Mouse (Mus musculus): ENCODE results near the gene Cubn. TPM values are rescaled to one million over a fixed set of nuclear protein-coding genes. Genes with fewer than 3 reads are reported as not detected.

Gene Cubn
- polyA plus RNA-seq, 1 experiment from 2014 or later = 8.5 TPM

DNA sequence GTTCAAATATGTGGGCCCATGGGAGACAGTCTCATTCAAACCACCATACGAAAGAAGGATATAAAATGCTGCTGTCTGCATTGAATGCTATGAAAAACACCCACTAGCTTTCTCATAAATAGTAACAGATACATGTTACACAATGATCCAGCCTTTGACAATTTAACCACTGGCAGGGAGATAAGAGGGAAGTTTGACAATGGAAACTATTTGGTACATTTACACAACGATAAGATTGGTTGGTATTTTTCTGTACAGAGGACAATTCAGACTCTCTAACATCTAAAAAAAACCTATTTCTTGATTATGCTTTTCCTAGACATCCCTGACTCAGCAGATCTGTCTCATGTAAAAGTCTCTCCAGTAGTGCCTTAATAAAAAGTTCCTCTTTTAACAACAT lies 4.5 kb upstream of the Cubn start:
- Histone ChIP-seq H3K4me3 (ENCODE audit: low read length) (no peak overlapping the region), H3K9ac (ENCODE audit: low read depth, low read length) (no peak overlapping the region), H3K4me1 (ENCODE audit: control insufficient read depth, insufficient read depth, low read length) (peaks cover 3% of the 10 kb centered on the region), H3K27me3 (replicated peaks; ENCODE audit: control insufficient read depth, insufficient read depth, low read length) (no peaks in the 10 kb centered on the region), H3K27ac (ENCODE audit: low read length) (no peak overlapping the region), H3K4me2 (ENCODE audit: low read depth, low read length) (no peak overlapping the region), H3K36me3 (ENCODE audit: control insufficient read depth, insufficient read depth, low read length) (no peaks in the 10 kb centered on the region), H3K9me3 (ENCODE audit: control insufficient read depth, low read length) (no peaks in the 10 kb centered on the region)
- WGBS = 61% methylated on average over 2 of the region's 2 CpGs
- ATAC-seq = no peak

DNA sequence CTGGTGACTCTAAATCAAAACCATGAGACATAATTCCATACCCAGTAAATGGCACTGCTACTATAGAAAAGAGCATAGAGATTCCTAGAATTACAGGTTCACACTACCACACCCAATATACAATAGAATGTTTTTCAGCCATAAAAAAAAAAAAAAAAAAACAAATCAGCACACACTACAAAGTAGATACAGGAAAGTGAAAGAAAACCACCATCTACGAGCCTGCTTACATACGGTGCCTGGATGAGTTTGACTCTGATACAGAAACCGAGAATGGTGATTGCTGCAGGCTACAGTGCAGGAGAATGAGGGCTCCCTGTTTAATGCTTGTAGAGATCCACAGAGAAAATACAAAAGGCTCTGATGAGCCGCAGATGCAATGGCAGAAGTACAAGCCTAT lies 1.3 kb upstream of the Cubn start:
- Histone ChIP-seq H3K9ac (ENCODE audit: low read depth, low read length) (no peak overlapping the region), H3K4me3 (ENCODE audit: low read length) (no peak overlapping the region), H3K4me2 (ENCODE audit: low read depth, low read length) (no peak overlapping the region), H3K27me3 (replicated peaks; ENCODE audit: control insufficient read depth, insufficient read depth, low read length) (no peaks in the 10 kb centered on the region), H3K36me3 (ENCODE audit: control insufficient read depth, insufficient read depth, low read length) (no peaks in the 10 kb centered on the region), H3K27ac (ENCODE audit: low read length) (no peak overlapping the region; the same call in 1 of the 2 replicates), H3K4me1 (ENCODE audit: control insufficient read depth, insufficient read depth, low read length) (peaks cover 3% of the 10 kb centered on the region), H3K9me3 (ENCODE audit: control insufficient read depth, low read length) (no peaks in the 10 kb centered on the region)
- 67% methylated on average over 4 of the region's 4 CpGs for WGBS
- ATAC-seq = peak; percentile 37; the same call in 1 of the 2 replicates

DNA sequence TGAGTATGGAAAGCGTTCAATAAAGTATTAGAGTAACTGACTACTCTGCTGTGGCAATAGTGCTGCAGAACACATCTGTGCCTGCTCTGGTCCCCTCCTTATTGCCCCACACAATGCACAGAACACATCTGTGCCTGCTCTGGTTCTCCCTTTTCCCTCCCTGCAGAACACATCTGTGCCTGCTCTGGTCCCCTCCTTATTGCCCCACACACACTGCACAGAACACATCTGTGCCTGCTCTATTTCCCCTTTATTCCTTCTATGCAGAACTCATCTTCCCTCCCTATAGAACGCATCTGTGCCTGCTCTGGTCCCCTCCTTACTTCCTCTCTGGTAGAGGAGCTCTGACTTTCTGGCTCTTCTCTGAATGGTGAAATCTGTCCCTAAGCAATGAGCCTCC lies 1.1 kb downstream of the Cubn start:
- Histone ChIP-seq H3K36me3 (ENCODE audit: control insufficient read depth, insufficient read depth, low read length) (no peaks in the 10 kb centered on the region), H3K9me3 (ENCODE audit: control insufficient read depth, low read length) (no peaks in the 10 kb centered on the region), H3K4me1 (ENCODE audit: control insufficient read depth, insufficient read depth, low read length) (0 out of 2 replicates have a peak, but pooled peaks cover 3% of the 10 kb centered on the region), H3K4me3 (ENCODE audit: low read length) (peak overlapping the region; percentile 39), H3K27ac (ENCODE audit: low read length) (no peak overlapping the region), H3K27me3 (replicated peaks; ENCODE audit: control insufficient read depth, insufficient read depth, low read length) (no peaks in the 10 kb centered on the region), H3K9ac (ENCODE audit: low read depth, low read length) (peak overlapping the region; percentile 51), H3K4me2 (ENCODE audit: low read depth, low read length) (peak overlapping the region; percentile 40)
- ATAC-seq = peak; percentile 5; the same call in 1 of the 2 replicates
- WGBS = 76% methylated on average over 2 of the region's 2 CpGs

DNA sequence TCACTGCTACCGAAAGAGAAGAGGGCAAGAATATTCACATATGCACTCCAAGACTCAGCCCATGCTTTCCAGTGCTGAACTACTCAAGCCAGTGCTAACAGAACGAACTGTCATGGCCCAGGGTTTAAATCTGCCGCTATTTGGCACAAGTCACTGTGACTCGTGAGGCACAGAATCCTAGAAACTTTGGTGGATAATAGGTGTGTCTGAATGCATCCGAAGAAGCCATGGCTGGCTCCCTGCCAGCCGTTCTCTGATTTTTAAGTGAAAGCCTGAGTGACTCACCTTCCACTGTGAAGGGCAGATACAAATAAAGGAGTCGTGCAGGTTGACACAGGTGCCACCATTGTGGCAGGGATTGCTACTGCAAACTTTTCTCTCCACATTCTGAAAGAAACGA lies 5.1 kb downstream of the Cubn start:
- 70% methylated on average over 8 of the region's 8 CpGs for WGBS
- no peak overlapping the region for H3K4me3 ChIP-seq (ENCODE audit: low read length)
- no peak overlapping the region for H3K27ac ChIP-seq (ENCODE audit: low read length)
- 0 out of 2 replicates have a peak, but pooled peaks cover 3% of the 10 kb centered on the region for H3K4me1 ChIP-seq (ENCODE audit: control insufficient read depth, insufficient read depth, low read length)
- no peak for ATAC-seq
- H3K27me3 ChIP-seq (replicated peaks; ENCODE audit: control insufficient read depth, insufficient read depth, low read length) = no peaks in the 10 kb centered on the region
- no peaks in the 10 kb centered on the region for H3K9me3 ChIP-seq (ENCODE audit: control insufficient read depth, low read length)
- H3K4me2 ChIP-seq (ENCODE audit: low read depth, low read length) = no peak overlapping the region
- no peak overlapping the region for H3K9ac ChIP-seq (ENCODE audit: low read depth, low read length)
- H3K36me3 ChIP-seq (ENCODE audit: control insufficient read depth, insufficient read depth, low read length) = no peaks in the 10 kb centered on the region

DNA sequence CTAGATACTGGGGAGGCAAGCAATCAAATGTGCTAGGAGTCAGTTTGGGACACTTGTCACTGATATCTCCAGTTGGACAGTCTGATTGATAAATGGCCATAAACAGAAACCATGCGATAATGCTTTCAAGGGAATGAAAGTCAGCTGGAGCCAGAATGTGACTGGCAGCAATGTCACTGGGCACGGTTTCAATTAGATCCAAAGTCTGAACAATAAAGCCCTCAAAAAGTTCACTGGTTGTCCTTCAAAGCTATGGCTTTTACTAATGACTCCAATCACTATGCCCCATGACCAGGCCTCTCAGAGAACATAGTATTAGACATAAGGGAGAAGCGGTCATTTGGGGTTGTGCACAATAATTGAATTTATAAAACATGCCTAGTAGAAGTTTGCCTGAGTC lies 7.0 kb downstream of the Cubn start:
- no peak overlapping the region for H3K4me2 ChIP-seq (ENCODE audit: low read depth, low read length)
- no peak overlapping the region for H3K9ac ChIP-seq (ENCODE audit: low read depth, low read length)
- 0 out of 2 replicates have a peak, but pooled peaks cover 6% of the 10 kb centered on the region for H3K4me1 ChIP-seq (ENCODE audit: control insufficient read depth, insufficient read depth, low read length)
- H3K9me3 ChIP-seq (ENCODE audit: control insufficient read depth, low read length) = no peaks in the 10 kb centered on the region
- H3K27ac ChIP-seq (ENCODE audit: low read length) = no peak overlapping the region
- H3K4me3 ChIP-seq (ENCODE audit: low read length) = no peak overlapping the region
- 63% methylated on average over 3 of the region's 3 CpGs for WGBS
- no peaks in the 10 kb centered on the region for H3K36me3 ChIP-seq (ENCODE audit: control insufficient read depth, insufficient read depth, low read length)
- no peaks in the 10 kb centered on the region for H3K27me3 ChIP-seq (replicated peaks; ENCODE audit: control insufficient read depth, insufficient read depth, low read length)
- peak; percentile 73 for ATAC-seq

DNA sequence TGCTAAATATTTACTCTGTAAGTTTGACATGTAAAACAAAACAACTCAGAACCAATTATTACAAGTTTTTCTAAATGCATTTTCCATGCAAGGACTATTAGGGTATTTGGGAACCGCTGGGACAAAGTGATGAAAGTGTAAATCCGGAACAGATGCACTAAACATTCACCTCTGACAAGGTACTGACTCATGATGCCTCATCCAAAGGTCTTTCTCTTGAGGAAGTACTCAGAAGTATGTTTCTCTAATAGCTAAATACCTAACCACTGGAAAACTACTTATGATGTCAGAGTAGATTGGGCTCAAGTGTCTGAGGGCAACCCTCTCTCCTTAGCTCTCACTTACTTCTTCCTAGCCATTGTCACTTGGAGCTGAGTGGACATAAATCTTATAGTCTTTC lies 10.9 kb downstream of the Cubn start:
- Histone ChIP-seq H3K4me2 (ENCODE audit: low read depth, low read length) (no peak overlapping the region), H3K27me3 (replicated peaks; ENCODE audit: control insufficient read depth, insufficient read depth, low read length) (no peaks in the 10 kb centered on the region), H3K4me3 (ENCODE audit: low read length) (no peak overlapping the region), H3K4me1 (ENCODE audit: control insufficient read depth, insufficient read depth, low read length) (0 out of 2 replicates have a peak, but pooled peaks cover 3% of the 10 kb centered on the region), H3K36me3 (ENCODE audit: control insufficient read depth, insufficient read depth, low read length) (no peaks in the 10 kb centered on the region), H3K9me3 (ENCODE audit: control insufficient read depth, low read length) (no peaks in the 10 kb centered on the region), H3K9ac (ENCODE audit: low read depth, low read length) (no peak overlapping the region), H3K27ac (ENCODE audit: low read length) (no peak overlapping the region)
- WGBS = 86% methylated on average over 2 of the region's 2 CpGs
- ATAC-seq = no peak

DNA sequence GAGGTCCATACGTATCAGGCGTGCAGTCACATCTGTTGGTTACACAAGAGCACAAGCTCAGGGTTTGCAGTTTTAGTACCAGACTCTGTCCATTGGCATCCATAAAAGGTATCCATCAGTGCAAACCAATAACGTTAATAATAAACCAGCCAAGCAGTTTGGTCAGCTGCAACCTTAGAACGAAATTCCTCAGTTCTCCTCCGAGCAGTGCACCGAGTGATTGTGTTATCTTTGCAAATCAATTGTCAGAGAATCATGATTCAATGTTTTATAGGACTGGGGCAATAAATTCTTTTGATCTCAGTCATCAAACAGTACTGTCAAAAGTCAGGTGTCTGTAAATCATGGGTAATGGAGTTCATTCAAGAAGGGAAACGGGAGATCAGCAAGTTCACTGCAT lies 12.4 kb downstream of the Cubn start:
- 53% methylated on average over 7 of the region's 7 CpGs for WGBS
- H3K4me3 ChIP-seq (ENCODE audit: low read length) = no peak overlapping the region
- H3K4me2 ChIP-seq (ENCODE audit: low read depth, low read length) = no peak overlapping the region
- H3K27me3 ChIP-seq (replicated peaks; ENCODE audit: control insufficient read depth, insufficient read depth, low read length) = no peaks in the 10 kb centered on the region
- H3K9ac ChIP-seq (ENCODE audit: low read depth, low read length) = no peak overlapping the region
- H3K4me1 ChIP-seq (ENCODE audit: control insufficient read depth, insufficient read depth, low read length) = 0 out of 2 replicates have a peak, but pooled peaks cover 3% of the 10 kb centered on the region
- no peaks in the 10 kb centered on the region for H3K36me3 ChIP-seq (ENCODE audit: control insufficient read depth, insufficient read depth, low read length)
- peak overlapping the region; percentile 21 for H3K27ac ChIP-seq (ENCODE audit: low read length)
- H3K9me3 ChIP-seq (ENCODE audit: control insufficient read depth, low read length) = no peaks in the 10 kb centered on the region
- ATAC-seq = peak; percentile 92

DNA sequence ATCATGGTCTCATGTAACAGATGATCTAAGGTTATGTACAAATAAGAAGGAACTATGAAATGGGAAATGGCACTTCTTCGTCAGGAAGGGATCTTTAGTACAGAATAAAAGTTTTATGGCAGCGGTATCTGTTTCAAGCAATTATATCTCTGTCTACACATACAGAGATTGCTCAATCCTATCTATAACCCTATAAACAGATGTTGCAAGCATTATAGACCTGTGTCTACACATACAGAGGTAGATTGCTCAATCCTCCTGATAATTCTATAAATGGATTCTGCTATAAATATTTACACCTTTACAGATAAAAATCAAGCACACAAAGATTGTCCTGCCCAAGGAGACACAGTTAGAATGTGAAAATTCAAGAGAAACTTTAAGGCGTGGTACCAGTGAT lies 21.5 kb downstream of the Cubn start:
- Histone ChIP-seq H3K4me3 (ENCODE audit: low read length) (no peak overlapping the region), H3K9me3 (ENCODE audit: control insufficient read depth, low read length) (no peaks in the 10 kb centered on the region), H3K4me2 (ENCODE audit: low read depth, low read length) (no peak overlapping the region), H3K27ac (ENCODE audit: low read length) (no peak overlapping the region), H3K36me3 (ENCODE audit: control insufficient read depth, insufficient read depth, low read length) (no peaks in the 10 kb centered on the region), H3K9ac (ENCODE audit: low read depth, low read length) (no peak overlapping the region), H3K4me1 (ENCODE audit: control insufficient read depth, insufficient read depth, low read length) (no peaks in the 10 kb centered on the region), H3K27me3 (replicated peaks; ENCODE audit: control insufficient read depth, insufficient read depth, low read length) (no peaks in the 10 kb centered on the region)
- WGBS = 66% methylated on average over 3 of the region's 3 CpGs
- ATAC-seq = peak; percentile 99

DNA sequence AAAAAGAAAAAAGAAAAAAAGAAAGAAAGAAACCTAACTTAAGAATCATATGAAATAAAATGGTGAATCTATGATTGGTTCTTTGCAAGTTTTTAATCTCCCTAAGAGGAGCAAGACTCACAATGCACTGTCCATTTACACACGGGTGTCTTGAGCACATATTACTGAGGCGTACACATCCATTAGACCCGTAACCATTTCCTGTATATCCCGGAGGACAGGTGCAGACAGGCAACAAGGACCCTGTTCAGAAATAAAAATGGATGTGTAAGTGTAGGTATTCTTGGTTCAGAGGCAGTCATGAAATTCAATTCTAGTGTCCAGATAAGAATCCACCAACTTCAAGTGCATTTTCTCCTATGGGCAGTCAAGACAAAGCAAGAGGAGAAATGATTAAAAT lies 22.0 kb downstream of the Cubn start:
- WGBS = 81% methylated on average over 4 of the region's 4 CpGs
- Histone ChIP-seq H3K4me3 (ENCODE audit: low read length) (no peak overlapping the region), H3K9me3 (ENCODE audit: control insufficient read depth, low read length) (no peaks in the 10 kb centered on the region), H3K4me1 (ENCODE audit: control insufficient read depth, insufficient read depth, low read length) (no peaks in the 10 kb centered on the region), H3K27ac (ENCODE audit: low read length) (no peak overlapping the region), H3K36me3 (ENCODE audit: control insufficient read depth, insufficient read depth, low read length) (no peaks in the 10 kb centered on the region), H3K9ac (ENCODE audit: low read depth, low read length) (no peak overlapping the region), H3K4me2 (ENCODE audit: low read depth, low read length) (no peak overlapping the region), H3K27me3 (replicated peaks; ENCODE audit: control insufficient read depth, insufficient read depth, low read length) (no peaks in the 10 kb centered on the region)
- peak; percentile 62 for ATAC-seq

DNA sequence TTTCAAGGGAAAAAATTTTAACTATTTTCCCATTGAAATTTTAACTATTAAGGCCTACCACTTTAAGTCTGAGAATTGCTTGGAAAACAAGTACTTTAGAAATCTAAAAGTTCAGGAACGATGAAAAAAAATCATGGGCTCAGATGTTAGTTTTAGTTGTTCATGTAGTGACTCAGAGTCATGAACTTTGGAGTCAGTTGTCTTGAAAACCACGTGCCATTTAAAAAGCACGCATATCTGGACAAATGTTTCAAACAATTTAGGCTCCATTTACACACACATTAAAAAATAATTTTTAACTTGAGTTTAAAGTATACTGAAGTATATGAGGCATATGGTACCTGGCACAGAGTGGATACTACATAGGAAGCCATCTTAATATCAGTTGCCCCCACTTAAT lies 24.9 kb downstream of the Cubn start:
- ATAC-seq = no peak
- no peaks in the 10 kb centered on the region for H3K27me3 ChIP-seq (replicated peaks; ENCODE audit: control insufficient read depth, insufficient read depth, low read length)
- H3K4me1 ChIP-seq (ENCODE audit: control insufficient read depth, insufficient read depth, low read length) = no peaks in the 10 kb centered on the region
- WGBS = 89% methylated on average over 3 of the region's 3 CpGs
- no peaks in the 10 kb centered on the region for H3K9me3 ChIP-seq (ENCODE audit: control insufficient read depth, low read length)
- no peak overlapping the region for H3K9ac ChIP-seq (ENCODE audit: low read depth, low read length)
- no peak overlapping the region for H3K4me3 ChIP-seq (ENCODE audit: low read length)
- H3K27ac ChIP-seq (ENCODE audit: low read length) = no peak overlapping the region
- no peaks in the 10 kb centered on the region for H3K36me3 ChIP-seq (ENCODE audit: control insufficient read depth, insufficient read depth, low read length)
- H3K4me2 ChIP-seq (ENCODE audit: low read depth, low read length) = no peak overlapping the region

Measured in intestine, embryonic 16.5 days (tissue).